Mouse (Mus musculus) forebrain, embryonic 13.5 days (tissue): ENCODE measurements at regions not wholly inside any gene's neighbourhood (a gene's known extent, or its start where the extent isn't known, plus 50 kb on each side); places are given as distances from the start of the nearest gene placed in this dataset.
"Not testable (repeated sequence)": the region's sequence is repeated elsewhere in the genome, so short reads cannot be mapped to it uniquely, and the experiment has no call there.

Experiments
- ATAC-seq: fragments of 200-750 bp; cut with Nextera tagmentation; 2 replicates; pipeline ENCODE4 v1.8.0; 2017
- H3K27ac ChIP-seq: fragments of 300-500 bp; sonication (generic); 2 replicates; pipeline ENCODE4 v1.5.1; 2015; ENCODE audit warnings: inconsistent platforms, mild to moderate bottlenecking, moderate library complexity
- H3K27me3 ChIP-seq: fragments of 300-500 bp; sonication (generic); 2 replicates; pipeline ENCODE4 v1.6.1; 2015; ENCODE audit warnings: mild to moderate bottlenecking, inconsistent platforms
- H3K36me3 ChIP-seq: fragments of 300-500 bp; sonication (generic); 2 replicates; pipeline ENCODE4 v1.6.1; 2015; ENCODE audit warnings: mild to moderate bottlenecking, inconsistent platforms; ENCODE audit not compliant: poor library complexity, severe bottlenecking
- H3K4me1 ChIP-seq: fragments of 300-500 bp; sonication (generic); 2 replicates; pipeline ENCODE4 v1.6.1; 2015; ENCODE audit warnings: inconsistent platforms
- H3K4me2 ChIP-seq: fragments of 300-500 bp; sonication (generic); 2 replicates; pipeline ENCODE4 v1.6.1; 2015; ENCODE audit warnings: inconsistent platforms, mild to moderate bottlenecking, moderate library complexity
- H3K4me3 ChIP-seq: fragments of 300-500 bp; sonication (generic); 2 replicates; pipeline ENCODE4 v1.5.1; 2015; ENCODE audit warnings: mild to moderate bottlenecking, inconsistent platforms
- H3K9ac ChIP-seq: fragments of 300-500 bp; sonication (generic); 2 replicates; pipeline ENCODE4 v1.6.1; 2015; ENCODE audit warnings: mild to moderate bottlenecking, inconsistent platforms
- H3K9me3 ChIP-seq: fragments of 300-500 bp; sonication (generic); replicated peaks from 2 replicates; pipeline ENCODE4 v1.6.1; 2016; ENCODE audit warnings: inconsistent platforms
- WGBS: fragments of 180-500 bp; shearing (Covaris S2); methylation state at CpG from one replicate; pipeline ENCODE4 v1.1.7; 2015; 5-methylcytosine and 5-hydroxymethylcytosine counted together

DNA sequence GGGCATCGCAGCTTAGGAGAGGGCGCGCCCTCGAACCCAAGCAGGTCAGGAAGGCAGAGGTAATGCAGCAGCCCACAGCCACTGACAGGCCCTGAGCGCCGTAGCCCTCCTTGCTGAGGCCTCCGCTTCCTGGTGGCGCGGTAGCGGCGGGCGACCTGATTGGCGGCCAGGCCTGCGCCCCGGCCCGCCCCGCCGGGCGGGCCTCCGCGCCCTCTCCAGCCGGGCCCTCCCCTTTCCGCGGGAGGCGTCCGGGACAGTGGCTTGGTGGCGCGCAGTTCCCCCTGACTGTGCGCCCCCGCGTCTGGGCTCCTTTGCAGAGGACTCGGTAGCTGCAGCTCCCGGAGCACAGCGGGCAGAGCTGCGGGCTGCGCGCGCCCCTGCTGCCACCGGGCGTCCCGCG lies 242.1 kb downstream of the Gm21863 start:
- H3K27me3 ChIP-seq, H3K27ac ChIP-seq, H3K36me3 ChIP-seq, H3K9ac ChIP-seq, H3K4me1 ChIP-seq, H3K9me3 ChIP-seq, ATAC-seq: not testable (repeated sequence)
- H3K4me2 ChIP-seq = peak overlapping the region; percentile 49
- H3K4me3 ChIP-seq = peak overlapping the region; percentile 40
- 3% methylated on average over 39 of the region's 42 CpGs for WGBS

DNA sequence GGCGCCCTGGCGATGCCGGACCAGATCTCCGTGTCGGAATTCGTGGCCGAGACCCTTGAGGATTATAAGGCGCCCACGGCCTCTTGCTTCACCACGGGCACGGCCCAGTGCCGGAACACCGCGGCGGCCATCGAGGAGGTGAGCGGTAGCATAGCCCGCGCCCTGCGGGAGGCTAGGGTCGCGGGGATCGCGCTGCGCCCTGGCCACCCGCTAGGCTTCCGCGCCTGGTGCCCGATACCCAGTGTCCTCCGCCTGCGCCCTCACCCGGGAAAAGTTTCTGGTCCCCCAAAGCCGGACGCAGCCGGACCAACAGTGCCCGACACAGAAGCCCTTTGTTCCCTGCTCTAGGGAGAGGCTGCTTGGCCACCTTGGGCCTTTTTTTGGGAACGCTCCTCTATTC lies 242.6 kb downstream of the Gm21863 start:
- H3K4me2 ChIP-seq = peak overlapping the region; percentile 49
- 3% methylated on average over 37 of the region's 37 CpGs for WGBS
- H3K4me3 ChIP-seq = peak overlapping the region; percentile 40
- not testable (repeated sequence) for ATAC-seq, H3K27me3 ChIP-seq, H3K4me1 ChIP-seq, H3K27ac ChIP-seq, H3K36me3 ChIP-seq, H3K9me3 ChIP-seq, H3K9ac ChIP-seq

DNA sequence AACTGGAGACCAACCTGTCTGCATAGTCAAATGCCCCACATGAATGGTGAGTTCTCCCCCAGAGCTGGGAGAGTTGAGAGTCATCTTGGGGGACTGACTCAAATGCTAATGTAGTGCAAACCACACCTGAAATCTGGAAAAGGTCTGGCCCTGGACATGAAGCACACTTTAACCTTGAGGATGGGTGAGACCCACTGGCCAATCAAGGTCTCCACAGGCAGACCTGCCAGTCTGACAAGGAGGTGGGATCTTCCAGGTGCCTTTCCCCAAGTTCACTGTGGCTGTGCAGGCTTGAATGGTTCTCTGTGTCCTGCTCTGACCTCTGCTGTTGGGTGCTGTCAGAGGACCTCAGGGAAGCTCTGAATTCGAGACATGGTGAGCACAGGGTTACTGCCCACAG lies 269.6 kb downstream of the Gm21863 start:
- not testable (repeated sequence) for H3K4me2 ChIP-seq, H3K9ac ChIP-seq, H3K4me3 ChIP-seq, ATAC-seq, H3K4me1 ChIP-seq, H3K27ac ChIP-seq, H3K27me3 ChIP-seq, H3K36me3 ChIP-seq
- H3K9me3 ChIP-seq = peaks cover 35% of the 10 kb centered on the region
- WGBS = 71% methylated on average over 1 of the region's 1 CpGs

DNA sequence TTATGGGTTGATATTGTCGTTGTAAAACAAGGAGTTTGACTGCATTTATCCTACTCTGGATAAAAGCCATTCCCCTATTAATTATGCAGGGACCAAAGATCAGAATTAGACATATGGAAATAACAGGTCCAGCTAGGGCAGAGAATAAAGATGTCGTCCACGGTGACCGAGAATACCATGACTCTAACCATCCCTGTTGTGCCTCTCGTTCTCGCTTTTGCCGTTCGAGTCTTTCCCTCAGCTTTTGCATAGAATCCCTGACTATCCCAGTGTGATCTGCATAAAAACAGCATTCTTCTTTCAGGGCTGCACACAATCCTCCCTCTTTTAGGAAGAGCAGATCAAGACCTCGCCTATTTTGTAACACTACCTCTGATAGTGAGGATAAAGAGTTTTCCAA lies 272.5 kb downstream of the Gm21863 start:
- H3K27me3 ChIP-seq, H3K4me1 ChIP-seq, H3K4me3 ChIP-seq, H3K27ac ChIP-seq, H3K4me2 ChIP-seq, ATAC-seq, H3K9ac ChIP-seq: not testable (repeated sequence)
- WGBS = 79% methylated on average over 9 of the region's 9 CpGs
- peaks cover 12% of the 10 kb centered on the region; the same call in 1 of the 2 replicates for H3K36me3 ChIP-seq
- H3K9me3 ChIP-seq = peaks cover 63% of the 10 kb centered on the region

DNA sequence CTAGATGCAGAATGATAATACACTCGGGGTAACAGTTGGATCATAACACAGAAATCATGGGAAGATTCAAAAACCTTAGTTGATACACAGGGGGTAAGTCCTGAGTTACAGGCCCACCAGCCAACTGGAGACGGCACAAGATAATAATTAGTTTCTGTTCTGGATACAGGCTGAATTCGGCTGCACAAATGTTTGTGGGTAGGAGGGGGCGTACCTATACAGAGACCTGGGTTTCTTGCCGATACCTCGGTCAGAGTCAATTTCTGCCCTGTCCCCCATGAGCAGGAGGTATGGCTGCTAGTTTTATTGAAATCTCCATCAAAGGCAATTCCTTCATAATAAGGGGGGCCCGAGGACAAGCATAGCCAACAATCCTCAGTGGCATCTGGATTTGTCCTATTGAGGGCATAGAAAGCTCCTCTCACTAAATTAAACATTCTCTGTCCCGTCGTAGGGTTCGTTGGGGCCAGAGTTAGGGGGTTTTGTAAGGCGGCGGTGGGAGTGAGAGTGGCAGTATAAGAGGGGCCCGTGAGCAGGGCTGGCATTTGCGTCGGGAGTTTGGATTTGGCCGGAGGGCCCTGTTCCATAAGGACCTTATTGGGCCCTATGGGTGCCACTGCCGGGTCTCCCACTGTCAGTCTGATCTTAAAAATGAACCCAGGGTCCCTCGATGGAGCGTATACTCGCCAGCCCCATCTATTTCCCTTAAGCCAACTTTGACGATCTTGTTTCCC lies 273.3 kb downstream of the Gm21863 start:
- not testable (repeated sequence) for ATAC-seq, H3K9ac ChIP-seq, H3K4me1 ChIP-seq, H3K4me2 ChIP-seq, H3K27ac ChIP-seq, H3K4me3 ChIP-seq, H3K27me3 ChIP-seq
- 70% methylated on average over 21 of the region's 21 CpGs for WGBS
- Histone ChIP-seq H3K9me3 (peaks cover 71% of the 10 kb centered on the region), H3K36me3 (peaks cover 18% of the 10 kb centered on the region; the same call in 1 of the 2 replicates)

DNA sequence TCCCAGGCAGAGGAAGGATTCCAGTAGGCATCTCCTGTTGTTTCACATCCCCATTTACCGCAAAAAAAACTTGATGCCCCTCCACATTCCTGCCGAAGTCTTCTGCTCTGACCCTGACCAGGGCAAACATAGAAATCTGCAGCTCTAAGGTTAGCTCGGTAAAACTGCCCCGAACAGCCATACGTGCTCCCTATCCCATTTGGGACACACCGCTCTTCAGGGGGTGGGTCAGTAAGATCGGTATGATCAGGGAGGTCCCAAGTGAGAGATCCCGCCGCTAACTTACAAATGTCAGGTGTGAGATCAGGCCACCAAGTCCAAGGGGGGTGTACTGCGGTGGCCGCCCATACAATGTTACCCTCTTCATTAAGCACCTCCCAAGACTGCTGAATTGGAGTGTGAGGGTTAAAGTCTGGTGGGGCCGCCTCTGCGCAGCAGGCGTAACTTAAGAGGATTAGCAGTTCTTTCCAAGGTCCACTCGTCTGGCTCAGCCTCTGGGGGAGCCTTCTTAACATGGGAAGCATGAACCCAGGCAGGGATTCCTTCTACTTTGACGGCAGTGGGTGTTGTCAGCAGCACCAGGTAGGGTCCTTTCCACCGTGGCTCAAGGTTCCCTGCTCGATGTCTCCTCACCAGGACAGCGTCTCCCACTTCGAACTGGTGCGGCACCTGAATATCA lies 274.2 kb downstream of the Gm21863 start:
- not testable (repeated sequence) for H3K4me1 ChIP-seq, H3K4me2 ChIP-seq, H3K4me3 ChIP-seq, H3K9ac ChIP-seq, ATAC-seq, H3K27ac ChIP-seq
- Histone ChIP-seq H3K36me3 (peaks cover 25% of the 10 kb centered on the region; the same call in 1 of the 2 replicates), H3K27me3 (peaks cover 12% of the 10 kb centered on the region), H3K9me3 (peaks cover 80% of the 10 kb centered on the region)
- WGBS = 65% methylated on average over 21 of the region's 21 CpGs

DNA sequence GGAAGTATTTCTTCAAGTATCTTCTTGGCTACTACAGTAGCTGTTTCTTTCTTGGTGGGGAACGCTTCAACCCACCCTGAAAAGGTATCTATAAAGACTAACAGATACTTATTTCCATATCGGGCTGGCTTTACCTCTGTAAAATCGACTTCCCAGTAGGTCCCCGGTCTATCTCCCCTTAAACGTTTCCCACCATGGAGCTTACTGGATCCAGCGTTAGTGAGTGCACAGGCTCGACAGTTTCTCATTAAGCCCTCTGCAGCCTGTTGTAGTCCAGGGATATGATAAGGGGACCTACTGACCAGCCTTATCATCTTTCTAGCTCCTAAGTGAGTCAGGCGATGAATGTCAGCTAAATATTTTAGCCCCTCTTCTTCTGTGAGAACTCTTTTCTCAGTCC lies 275.1 kb downstream of the Gm21863 start:
- peaks cover 85% of the 10 kb centered on the region for H3K9me3 ChIP-seq
- not testable (repeated sequence) for ATAC-seq, H3K4me1 ChIP-seq, H3K27ac ChIP-seq, H3K4me2 ChIP-seq, H3K9ac ChIP-seq, H3K4me3 ChIP-seq
- peaks cover 12% of the 10 kb centered on the region for H3K27me3 ChIP-seq
- WGBS = 74% methylated on average over 8 of the region's 8 CpGs
- H3K36me3 ChIP-seq = peaks cover 33% of the 10 kb centered on the region; the same call in 1 of the 2 replicates

DNA sequence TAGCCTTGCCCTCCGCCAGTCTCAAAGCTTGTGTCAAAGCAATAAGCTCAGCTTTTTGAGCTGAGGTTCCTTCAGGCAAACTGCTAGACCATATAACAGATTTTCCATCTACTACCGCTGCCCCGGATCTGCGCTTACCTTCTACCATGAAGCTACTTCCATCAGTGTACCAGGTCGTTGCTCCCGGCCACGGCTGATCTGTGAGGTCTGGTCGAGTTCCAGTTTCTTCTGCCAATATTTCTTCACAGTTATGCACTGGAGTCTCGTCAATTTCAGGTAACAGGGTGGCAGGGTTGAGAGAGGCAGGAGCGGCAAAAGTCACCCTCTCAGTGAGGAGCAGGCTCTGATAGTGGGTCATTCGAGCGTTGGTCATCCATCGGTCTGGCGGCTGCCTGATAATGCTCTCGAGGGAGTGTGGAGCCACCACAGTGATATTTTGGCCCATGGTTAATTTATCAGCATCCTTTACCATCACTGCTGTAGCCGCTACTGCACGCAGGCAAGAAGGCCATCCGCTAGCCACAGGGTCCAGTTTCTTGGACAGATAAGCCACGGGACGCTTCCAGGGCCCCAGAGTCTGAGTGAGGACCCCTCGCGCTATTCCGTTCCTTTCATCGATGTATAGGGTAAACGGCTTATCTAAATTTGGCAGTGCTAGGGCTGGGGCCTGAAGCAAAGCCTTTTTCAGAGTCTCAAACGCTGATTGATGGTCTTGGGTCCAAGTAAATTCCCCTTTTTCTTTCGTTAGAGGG lies 276.0 kb downstream of the Gm21863 start:
- WGBS = 65% methylated on average over 27 of the region's 27 CpGs
- no peak for ATAC-seq
- Histone ChIP-seq H3K36me3 (peaks cover 33% of the 10 kb centered on the region; the same call in 1 of the 2 replicates), H3K4me2 (no peak overlapping the region), H3K27ac (no peak overlapping the region), H3K9ac (no peak overlapping the region), H3K4me3 (no peak overlapping the region), H3K4me1 (no peaks in the 10 kb centered on the region), H3K9me3 (peaks cover 81% of the 10 kb centered on the region), H3K27me3 (peaks cover 12% of the 10 kb centered on the region)

DNA sequence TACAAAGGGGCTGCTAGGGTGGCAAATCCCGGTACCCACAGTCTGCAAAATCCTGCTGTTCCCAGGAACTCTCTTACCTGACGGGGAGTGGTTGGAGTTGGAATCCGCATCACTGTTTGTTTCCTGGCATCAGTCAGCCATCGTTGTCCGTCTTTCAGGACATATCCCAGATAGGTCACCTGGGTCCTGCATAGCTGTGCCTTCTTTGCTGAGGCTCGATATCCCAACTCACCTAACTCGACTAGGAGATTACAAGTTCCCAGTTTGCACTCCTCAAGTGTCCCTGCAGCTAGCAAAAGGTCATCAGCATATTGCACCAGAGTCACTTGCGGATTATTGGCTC lies 276.6 kb downstream of the Gm21863 start:
- H3K9me3 ChIP-seq = peaks cover 78% of the 10 kb centered on the region
- H3K27me3 ChIP-seq = peaks cover 12% of the 10 kb centered on the region
- no peak overlapping the region for H3K4me3 ChIP-seq
- H3K27ac ChIP-seq = no peak overlapping the region
- WGBS = 69% methylated on average over 8 of the region's 8 CpGs
- no peaks in the 10 kb centered on the region for H3K4me1 ChIP-seq
- H3K4me2 ChIP-seq = no peak overlapping the region
- ATAC-seq = no peak
- H3K9ac ChIP-seq = no peak overlapping the region
- peaks cover 33% of the 10 kb centered on the region; the same call in 1 of the 2 replicates for H3K36me3 ChIP-seq

DNA sequence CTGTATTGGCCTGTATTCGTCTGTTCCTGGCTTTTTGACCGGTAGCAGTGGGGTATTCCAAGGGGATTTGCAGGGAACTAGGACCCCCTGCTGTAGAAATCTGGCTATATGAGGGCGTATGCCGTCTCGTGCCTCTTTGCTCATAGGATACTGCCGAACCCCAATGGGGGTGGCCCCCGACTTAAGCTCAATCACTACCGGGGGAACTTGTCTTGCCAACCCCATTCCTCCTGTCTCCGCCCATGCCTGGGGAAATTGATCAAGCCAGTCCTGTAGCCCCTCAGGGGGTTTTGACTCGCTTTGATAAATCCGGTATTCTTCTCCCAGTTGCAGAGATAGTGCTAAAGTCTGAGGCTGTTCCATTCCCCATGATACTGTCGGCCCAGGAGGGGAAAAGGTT lies 277.2 kb downstream of the Gm21863 start:
- 69% methylated on average over 12 of the region's 12 CpGs for WGBS
- no peak overlapping the region for H3K27ac ChIP-seq
- ATAC-seq = no peak; the same call in 1 of the 2 replicates
- H3K4me2 ChIP-seq = no peak overlapping the region
- no peak overlapping the region for H3K4me3 ChIP-seq
- no peaks in the 10 kb centered on the region for H3K4me1 ChIP-seq
- H3K9me3 ChIP-seq = peaks cover 77% of the 10 kb centered on the region
- H3K36me3 ChIP-seq = peaks cover 33% of the 10 kb centered on the region; the same call in 1 of the 2 replicates
- H3K27me3 ChIP-seq = peaks cover 12% of the 10 kb centered on the region
- no peak overlapping the region for H3K9ac ChIP-seq

DNA sequence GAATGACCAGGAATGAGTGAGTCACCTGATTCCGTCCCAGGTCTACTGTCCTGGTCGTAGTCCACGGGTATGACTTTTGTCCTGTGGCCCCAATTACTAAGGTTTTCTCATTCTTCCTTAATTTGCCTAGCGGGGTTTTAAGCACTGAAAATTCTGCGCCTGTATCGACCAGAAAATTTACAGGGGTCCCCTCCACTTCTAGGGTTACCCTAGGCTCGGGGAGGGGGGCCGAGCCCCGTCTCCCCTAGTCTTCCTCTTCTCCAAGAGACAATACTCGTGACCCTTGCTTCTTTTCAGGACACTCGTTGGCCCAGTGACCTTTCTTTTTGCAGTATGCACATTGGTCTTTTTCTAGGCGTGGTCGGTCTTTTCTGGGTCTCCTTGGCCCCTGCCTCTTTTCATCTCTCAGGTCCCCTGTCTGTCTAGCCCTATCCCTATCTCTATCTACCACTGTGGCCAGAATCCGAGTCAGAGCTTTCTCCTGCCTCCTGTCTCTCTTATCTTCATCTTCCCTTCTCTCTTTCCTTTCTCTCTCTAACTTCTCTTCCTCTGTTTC lies 277.8 kb downstream of the Gm21863 start:
- H3K36me3 ChIP-seq = peaks cover 33% of the 10 kb centered on the region; the same call in 1 of the 2 replicates
- ATAC-seq = no peak
- no peak overlapping the region for H3K27ac ChIP-seq
- H3K9ac ChIP-seq = no peak overlapping the region
- no peak overlapping the region for H3K4me3 ChIP-seq
- peaks cover 71% of the 10 kb centered on the region for H3K9me3 ChIP-seq
- H3K4me2 ChIP-seq = no peak overlapping the region
- H3K27me3 ChIP-seq = peaks cover 12% of the 10 kb centered on the region
- WGBS = 66% methylated on average over 14 of the region's 14 CpGs
- H3K4me1 ChIP-seq = no peaks in the 10 kb centered on the region
